Mouse (Mus musculus) testis, adult 2 months (tissue): Measurements from ENCODE around the gene Mtch1. TPM values are rescaled to one million over a fixed set of nuclear protein-coding genes. Genes with fewer than 3 reads are reported as not detected.
"Not testable (repeated sequence)": the region's sequence is repeated elsewhere in the genome, so short reads cannot be mapped to it uniquely, and the experiment has no call there.

Experiments
- H3K27ac ChIP-seq: fragments of 200-500 bp; 2 replicates; pipeline ENCODE4 v1.5.1; 2012; ENCODE audit warnings: low read depth, low read length; ENCODE audit not compliant: control insufficient read depth, insufficient read depth
- H3K27me3 ChIP-seq: fragments of 200-500 bp; 2 replicates; pipeline ENCODE4 v1.6.1; 2012; ENCODE audit warnings: mild to moderate bottlenecking, low read length, moderate library complexity; ENCODE audit not compliant: control insufficient read depth, insufficient read depth
- H3K36me3 ChIP-seq: fragments of 200-500 bp; 2 replicates; pipeline ENCODE4 v1.6.1; 2012; ENCODE audit warnings: mild to moderate bottlenecking, low read length; ENCODE audit not compliant: control insufficient read depth, insufficient read depth
- H3K4me1 ChIP-seq: fragments of 200-500 bp; 2 replicates; pipeline ENCODE4 v1.6.1; 2012; ENCODE audit warnings: low read length; ENCODE audit not compliant: control insufficient read depth, insufficient read depth
- H3K4me3 ChIP-seq: fragments of 200-500 bp; 2 replicates; pipeline ENCODE4 v1.5.1; 2012; ENCODE audit warnings: low read depth, mild to moderate bottlenecking, low read length, moderate library complexity, mixed read lengths; ENCODE audit not compliant: control insufficient read depth
- CTCF ChIP-seq: fragments of 200-500 bp; IDR thresholded peaks from 2 replicates; pipeline ENCODE4 v1.5.1; 2012; ENCODE audit warnings: low read depth, mild to moderate bottlenecking, inconsistent platforms, low read length, moderate library complexity; ENCODE audit not compliant: control insufficient read depth, insufficient read depth, insufficient replicate concordance
- POLR2A ChIP-seq: fragments of 200-500 bp; IDR thresholded peaks from 2 replicates; pipeline ENCODE4 v1.6.1; 2012; ENCODE audit warnings: low read depth, mild to moderate bottlenecking, inconsistent platforms, low read length, moderate library complexity; ENCODE audit not compliant: control insufficient read depth
- polyA plus RNA-seq: library from polyadenylated mRNA; depleted of rRNA; stranded (reverse); fragments of >200 nt; gene quantifications from 2 replicates; pipeline ENCODE4 v1.2.3, GENCODE M21; 2012; rRNA removed

Mtch1 gene
- 43.5 and 46.5 TPM in 2 replicates for polyA plus RNA-seq

DNA sequence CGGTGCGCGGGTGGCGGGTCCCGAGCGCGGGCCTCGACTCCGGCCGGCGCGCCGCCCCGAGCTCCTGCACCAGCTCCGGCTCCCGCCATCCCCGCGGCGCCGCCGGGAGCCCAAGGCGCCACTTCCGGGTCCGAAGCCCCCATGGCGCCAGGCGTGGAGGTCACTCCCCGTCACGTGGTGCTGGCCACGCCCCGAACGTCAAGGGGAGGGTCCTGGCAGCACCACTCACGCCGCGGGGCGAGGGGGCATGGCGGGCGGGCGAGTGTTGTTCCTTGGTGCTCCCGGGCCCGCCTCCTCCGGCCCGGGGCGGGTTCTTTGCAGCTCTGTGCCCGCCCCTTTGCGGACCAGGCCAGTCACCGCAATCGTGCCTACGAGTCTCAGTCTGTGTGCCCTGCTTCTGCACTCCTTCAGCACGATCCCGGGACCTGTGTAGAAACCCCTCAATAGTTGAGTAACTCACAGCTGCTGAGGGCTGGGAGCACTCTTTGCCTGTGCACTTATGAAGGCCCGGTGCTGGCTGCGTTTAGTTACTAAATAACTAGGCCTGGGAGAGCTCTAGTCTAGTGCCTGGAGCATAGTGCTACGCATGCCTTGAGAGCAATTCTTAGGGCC lies at the start of gene Mtch1:
Gene Mtch1 (minus strand): TSS at position 290 of the 612 bp plus-strand sequence.
- TF ChIP-seq POLR2A (peak; percentile 65), CTCF (no peak)
- peaks cover 16% of the 10 kb centered on the region for H3K4me1 ChIP-seq
- peak within 1 kb of the TSS; percentile 85 for H3K4me3 ChIP-seq
- H3K27me3 ChIP-seq, result no peaks in the 10 kb centered on the region
- H3K36me3 ChIP-seq, result no peaks in the 10 kb centered on the region
- H3K27ac ChIP-seq, result peak within 1 kb of the TSS; percentile 19

GRCm38 (mm10) chr17:29396821-29397242 lies 49.1 kb upstream of the Mtch1 start:
- Histone ChIP-seq H3K36me3 (no peaks in the 10 kb centered on the region), H3K27ac (peak overlapping the region; percentile 49), H3K27me3 (no peaks in the 10 kb centered on the region), H3K4me3 (no peak overlapping the region), H3K4me1 (peaks cover 12% of the 10 kb centered on the region)
- TF ChIP-seq POLR2A, result no peak
- peak; percentile 97 for TF ChIP-seq CTCF

DNA sequence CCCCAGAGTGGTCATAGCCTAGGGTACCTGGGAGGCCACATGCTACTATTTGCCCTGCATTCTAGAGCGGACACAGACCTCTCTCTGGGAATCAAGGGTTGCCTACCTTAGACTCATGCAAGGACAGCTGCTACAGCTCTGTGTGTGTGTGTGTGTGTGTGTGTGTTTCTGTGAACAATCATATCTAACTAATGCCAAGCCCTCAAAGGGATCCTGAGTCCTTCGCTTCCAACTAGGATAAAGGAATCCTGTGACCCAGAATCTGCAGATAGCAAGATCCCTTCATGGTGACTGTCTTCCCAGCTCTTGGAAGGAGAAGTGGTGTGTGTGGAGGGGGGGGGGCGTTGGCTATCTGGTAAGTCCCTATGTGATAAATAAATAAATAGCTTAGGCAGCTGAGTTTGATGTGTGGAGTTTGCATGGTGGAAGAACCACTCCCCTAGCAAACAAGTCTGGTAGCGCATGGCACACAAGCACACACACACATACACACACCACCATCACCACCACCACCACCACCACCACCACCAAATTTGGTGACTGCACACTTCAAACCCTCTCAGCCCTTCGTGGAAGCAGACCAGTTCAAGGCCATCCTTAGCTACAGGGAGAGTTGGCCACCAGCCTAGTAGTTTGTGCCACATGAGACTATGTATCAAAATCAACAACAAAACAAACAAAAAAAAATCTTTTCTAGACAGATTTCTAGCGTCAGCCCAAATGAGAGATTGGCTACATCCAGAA lies 48.5 kb upstream of the Mtch1 start:
- no peak overlapping the region for H3K4me3 ChIP-seq

GRCm38 (mm10) chr17:29395381-29395780 lies 47.6 kb upstream of the Mtch1 start:
- Histone ChIP-seq H3K27ac (no peak overlapping the region), H3K27me3 (no peaks in the 10 kb centered on the region)
- TF ChIP-seq CTCF (no peak), POLR2A (no peak)

More for the DNA sequence above, 48.5 kb upstream of the Mtch1 start:
- H3K4me1 ChIP-seq, result peaks cover 12% of the 10 kb centered on the region
- H3K27ac ChIP-seq, result no peak overlapping the region; the same call in 1 of the 2 replicates
- no peak for TF ChIP-seq CTCF
- TF ChIP-seq POLR2A, result no peak
- no peaks in the 10 kb centered on the region for H3K27me3 ChIP-seq
- no peaks in the 10 kb centered on the region for H3K36me3 ChIP-seq

DNA sequence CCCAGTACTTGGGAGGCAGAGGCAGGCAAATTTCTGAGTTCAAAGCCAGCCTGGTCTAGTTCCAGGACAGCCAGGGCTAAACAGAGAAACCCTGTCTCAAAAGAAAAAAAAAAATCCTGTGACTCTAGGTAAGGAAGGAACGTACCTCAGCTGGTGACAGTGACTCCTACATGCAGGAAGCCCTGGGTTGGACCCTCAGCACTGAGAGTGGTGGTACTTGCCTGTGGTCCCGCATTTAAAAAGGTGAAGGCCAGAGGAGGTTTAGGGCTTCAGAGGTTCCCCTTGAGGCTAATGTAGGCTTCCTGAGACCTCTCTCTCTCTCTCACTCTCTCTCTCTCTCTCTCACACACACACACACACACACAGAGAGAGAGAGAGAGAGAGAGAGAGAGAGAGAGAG lies 47.0 kb upstream of the Mtch1 start:
- peaks cover 12% of the 10 kb centered on the region for H3K4me1 ChIP-seq
- H3K4me3 ChIP-seq, H3K27ac ChIP-seq, H3K27me3 ChIP-seq, H3K36me3 ChIP-seq: not testable (repeated sequence)

More at GRCm38 (mm10) chr17:29395381-29395780, 47.6 kb upstream of the Mtch1 start:
- Histone ChIP-seq H3K36me3 (no peaks in the 10 kb centered on the region), H3K4me1 (peaks cover 12% of the 10 kb centered on the region), H3K4me3 (no peak overlapping the region)

- Histone ChIP-seq H3K27me3 (no peaks in the 10 kb centered on the region), H3K36me3 (no peaks in the 10 kb centered on the region), H3K27ac (no peak overlapping the region), H3K4me3 (no peak overlapping the region), H3K4me1 (peaks cover 12% of the 10 kb centered on the region)
- TF ChIP-seq POLR2A (no peak), CTCF (no peak)
These were observed 46.5 kb upstream of the Mtch1 start for GRCm38 (mm10) chr17:29394106-29394760.

DNA sequence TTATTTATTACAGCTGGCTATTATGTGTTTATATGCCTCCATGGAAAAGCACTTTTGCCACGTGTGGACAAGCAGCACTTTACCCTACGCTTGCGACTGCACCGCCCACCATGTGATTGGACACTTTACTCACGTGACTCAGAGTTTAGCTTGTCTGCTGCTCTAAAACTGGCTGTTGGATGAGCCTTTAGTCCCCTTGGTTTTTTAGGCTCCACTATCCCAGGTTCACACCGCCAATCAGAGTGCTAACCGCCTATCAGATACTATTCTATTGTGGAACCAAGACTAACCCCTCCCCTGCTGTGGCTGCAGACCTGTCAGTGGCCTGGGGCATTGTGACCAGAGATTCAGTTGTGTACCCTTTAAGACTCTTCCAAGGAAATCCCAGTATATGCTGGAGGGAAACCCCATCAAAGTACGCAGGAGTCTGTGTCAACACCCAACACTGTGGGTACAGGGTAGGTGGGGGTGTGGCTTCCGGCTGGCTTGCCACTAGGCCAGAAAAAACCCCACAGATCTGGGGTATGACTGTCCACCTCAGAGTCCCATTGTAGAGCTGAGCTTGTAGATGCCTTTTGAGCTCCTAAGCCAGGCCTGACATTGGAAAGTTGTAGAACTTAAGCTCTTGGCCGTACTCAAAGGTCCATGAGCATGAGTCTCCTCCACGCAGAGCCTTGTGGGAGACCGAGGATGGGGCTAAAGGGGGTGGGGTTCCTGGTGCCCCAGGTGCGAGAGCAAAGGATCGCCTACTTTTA lies 45.8 kb upstream of the Mtch1 start:
- Histone ChIP-seq H3K27me3 (no peaks in the 10 kb centered on the region), H3K27ac (no peak overlapping the region), H3K36me3 (no peaks in the 10 kb centered on the region), H3K4me3 (no peak overlapping the region), H3K4me1 (peaks cover 12% of the 10 kb centered on the region)
- no peak for TF ChIP-seq CTCF
- no peak for TF ChIP-seq POLR2A
